Mouse (Mus musculus): ENCODE data around the gene Gm17175. TPM values are rescaled to one million over a fixed set of nuclear protein-coding genes. Genes with fewer than 3 reads are reported as not detected.
"Not testable (repeated sequence)": the region's sequence is repeated elsewhere in the genome, so short reads cannot be mapped to it uniquely, and the experiment has no call there.

The Gm17175 gene
- polyA plus RNA-seq (2015; fragmentation: Nextera tagmentation; extraction: Ambion mirVana) = not detected in 2 replicates

GRCm38 (mm10) chr14:51573963-51574362, at the start of gene Gm17175:
Gene Gm17175 (minus strand): TSS chr14:51574063.
- not testable (repeated sequence) for H3K36me3 ChIP-seq (replicated peaks; ENCODE audit: insufficient read depth, low read length); H3K4me2 ChIP-seq (ENCODE audit: low read depth, low read length); DNase-seq; H3K9me3 ChIP-seq (ENCODE audit: low read length); H3K4me1 ChIP-seq (ENCODE audit: insufficient read depth); ATAC-seq; H3K27ac ChIP-seq (ENCODE audit: low read depth); H3K27me3 ChIP-seq (ENCODE audit: insufficient read depth, low read length); H3K9ac ChIP-seq (replicated peaks); H3K4me3 ChIP-seq (ENCODE audit: low read depth, low read length)
- 78% methylated on average over 2 of the region's 2 CpGs for WGBS (ENCODE audit: insufficient replicate concordance)

GRCm38 (mm10) chr14:51611210-51611609, 37.3 kb upstream of the Gm17175 start, which contains the start of gene Gm17078:
Gene Gm17078 (minus strand): TSS chr14:51611310.
- Histone ChIP-seq H3K27ac (ENCODE audit: low read depth) (no peak within 1 kb of the TSS), H3K27me3 (ENCODE audit: insufficient read depth, low read length) (no peaks in the 10 kb centered on the region), H3K9me3 (ENCODE audit: low read length) (no peaks in the 10 kb centered on the region), H3K4me1 (ENCODE audit: insufficient read depth) (no peaks in the 10 kb centered on the region), H3K9ac (replicated peaks) (no peak within 1 kb of the TSS), H3K4me3 (ENCODE audit: low read depth, low read length) (no peak within 1 kb of the TSS), H3K36me3 (replicated peaks; ENCODE audit: insufficient read depth, low read length) (no peaks in the 10 kb centered on the region), H3K4me2 (ENCODE audit: low read depth, low read length) (no peak within 1 kb of the TSS)
- no peak for DNase-seq
- TF ChIP-seq CTCF (IDR thresholded peaks at IDR 0.05; ENCODE audit: low read depth) = no peak
- TF ChIP-seq EP300 (IDR thresholded peaks at IDR 0.05; ENCODE audit: low read depth) = no peak
- ATAC-seq = no peak
- 59% methylated on average over 1 of the region's 1 CpGs for WGBS (ENCODE audit: insufficient replicate concordance)

- not testable (repeated sequence) for H3K36me3 ChIP-seq (replicated peaks; ENCODE audit: insufficient read depth, low read length); H3K9me3 ChIP-seq (ENCODE audit: low read length); H3K27ac ChIP-seq (ENCODE audit: low read depth); ATAC-seq; H3K9ac ChIP-seq (replicated peaks); H3K27me3 ChIP-seq (ENCODE audit: insufficient read depth, low read length); H3K4me1 ChIP-seq (ENCODE audit: insufficient read depth); H3K4me2 ChIP-seq (ENCODE audit: low read depth, low read length); H3K4me3 ChIP-seq (ENCODE audit: low read depth, low read length); DNase-seq
- WGBS (ENCODE audit: insufficient replicate concordance) = 76% methylated on average over 4 of the region's 4 CpGs
Measured at GRCm38 (mm10) chr14:51592039-51592438, 18.2 kb upstream of the Gm17175 start, which contains the start of gene Gm17174. Gene Gm17174 (minus strand): TSS chr14:51592139.

GRCm38 (mm10) chr14:51552490-51552889, 21.4 kb downstream of the Gm17175 start, which contains the start of gene Gm5622:
Gene Gm5622 (plus strand): TSS chr14:51552790.
- WGBS (ENCODE audit: insufficient replicate concordance) = 86% methylated on average over 4 of the region's 4 CpGs
- DNase-seq = no peak
- H3K9ac ChIP-seq (replicated peaks) = no peak within 1 kb of the TSS
- no peaks in the 10 kb centered on the region for H3K4me1 ChIP-seq (ENCODE audit: insufficient read depth)
- H3K27ac ChIP-seq (ENCODE audit: low read depth) = no peak within 1 kb of the TSS
- ATAC-seq = no peak
- TF ChIP-seq EP300 (IDR thresholded peaks at IDR 0.05; ENCODE audit: low read depth) = no peak
- no peak for TF ChIP-seq CTCF (IDR thresholded peaks at IDR 0.05; ENCODE audit: low read depth)
- H3K4me3 ChIP-seq (ENCODE audit: low read depth, low read length) = no peak within 1 kb of the TSS
- H3K27me3 ChIP-seq (ENCODE audit: insufficient read depth, low read length) = no peaks in the 10 kb centered on the region
- H3K36me3 ChIP-seq (replicated peaks; ENCODE audit: insufficient read depth, low read length) = no peaks in the 10 kb centered on the region
- no peak within 1 kb of the TSS for H3K4me2 ChIP-seq (ENCODE audit: low read depth, low read length)
- no peaks in the 10 kb centered on the region for H3K9me3 ChIP-seq (ENCODE audit: low read length)

Other genes starting within 250 kb of the Gm17175 start
- not detected in 2 replicates for gene Gm7247, start 212.3 kb downstream of the Gm17175 start, polyA plus RNA-seq (2015; fragmentation: Nextera tagmentation; extraction: Ambion mirVana)
- not detected in 2 replicates for gene Vmn2r88, start 163.2 kb downstream of the Gm17175 start, polyA plus RNA-seq (2015; fragmentation: Nextera tagmentation; extraction: Ambion mirVana)
- gene Vmn2r89, start 122.2 kb downstream of the Gm17175 start, polyA plus RNA-seq (2015; fragmentation: Nextera tagmentation; extraction: Ambion mirVana) = not detected in 2 replicates
- 0.11 and 0.20 TPM in 2 replicates for gene Gm5622, start 21.3 kb downstream of the Gm17175 start, polyA plus RNA-seq (2015; fragmentation: Nextera tagmentation; extraction: Ambion mirVana)
- gene Gm17174, start 18.1 kb upstream of the Gm17175 start, polyA plus RNA-seq (2015; fragmentation: Nextera tagmentation; extraction: Ambion mirVana) = not detected in 2 replicates
- not detected in 2 replicates for gene Gm17078, start 37.2 kb upstream of the Gm17175 start, polyA plus RNA-seq (2015; fragmentation: Nextera tagmentation; extraction: Ambion mirVana)
- gene Gm4181, start 61.6 kb upstream of the Gm17175 start, polyA plus RNA-seq (2015; fragmentation: Nextera tagmentation; extraction: Ambion mirVana) = not detected in 2 replicates
- not detected in 2 replicates for gene Gm17079, start 121.4 kb upstream of the Gm17175 start, polyA plus RNA-seq (2015; fragmentation: Nextera tagmentation; extraction: Ambion mirVana)
- gene Gm5800, start 143.1 kb upstream of the Gm17175 start, polyA plus RNA-seq (2015; fragmentation: Nextera tagmentation; extraction: Ambion mirVana) = not detected in 2 replicates
- gene Ang4, start 199.5 kb upstream of the Gm17175 start, polyA plus RNA-seq (2015; fragmentation: Nextera tagmentation; extraction: Ambion mirVana) = not detected in 2 replicates
- gene AY358078, start 226.0 kb upstream of the Gm17175 start, polyA plus RNA-seq (2015; fragmentation: Nextera tagmentation; extraction: Ambion mirVana) = not detected in 2 replicates